Mouse (Mus musculus): ENCODE measurements around the gene Szt2. TPM values are rescaled to one million over a fixed set of nuclear protein-coding genes. Genes with fewer than 3 reads are reported as not detected.

Szt2 gene
- total RNA-seq, 2 experiments from 2014 or later, result 41.7 to 46.9 TPM

- DNase-seq (ENCODE audit: low spot score in 2 of 2), result peak; percentile 63 to 65
- peak within 1 kb of the TSS; percentile 64 for H3K4me3 ChIP-seq
- H3K27ac ChIP-seq, result peak within 1 kb of the TSS; percentile 90
- peak; percentile 69 for TF ChIP-seq CTCF (conservative IDR thresholded peaks at IDR 0.05)
Observed at GRCm38 (mm10) chr4:118427768-118428451, 18.8 kb upstream of the Szt2 start, which contains the start of gene Elovl1. Elovl1 (plus strand) TSS chr4:118428093.

GRCm38 (mm10) chr4:118427415-118427767, 18.3 kb upstream of the Szt2 start:
- no peak for DNase-seq (ENCODE audit: low spot score in 2 of 2)
- Histone ChIP-seq H3K4me3 (peak overlapping the region; percentile 64), H3K27ac (peak overlapping the region; percentile 90)
- TF ChIP-seq CTCF (conservative IDR thresholded peaks at IDR 0.05), result no peak

GRCm38 (mm10) chr4:118425374-118425773, 16.3 kb upstream of the Szt2 start:
- H3K4me3 ChIP-seq, result no peak overlapping the region
- TF ChIP-seq CTCF (conservative IDR thresholded peaks at IDR 0.05), result no peak
- H3K27ac ChIP-seq, result no peak overlapping the region
- DNase-seq (ENCODE audit: low spot score in 2 of 2), result no peak

- no peak for TF ChIP-seq CTCF (conservative IDR thresholded peaks at IDR 0.05)
- no peak overlapping the region for H3K4me3 ChIP-seq
- no peak overlapping the region for H3K27ac ChIP-seq
- DNase-seq (ENCODE audit: low spot score in 2 of 2), result no peak
Observed at GRCm38 (mm10) chr4:118424541-118425160, 15.6 kb upstream of the Szt2 start.

- DNase-seq (ENCODE audit: low spot score in 2 of 2), result no peak
- no peak overlapping the region for H3K4me3 ChIP-seq
- no peak overlapping the region for H3K27ac ChIP-seq
- no peak for TF ChIP-seq CTCF (conservative IDR thresholded peaks at IDR 0.05)
Observed at GRCm38 (mm10) chr4:118421384-118421783, 12.3 kb upstream of the Szt2 start.

GRCm38 (mm10) chr4:118417112-118417797, 8.2 kb upstream of the Szt2 start:
- no peak overlapping the region for H3K4me3 ChIP-seq
- no peak for DNase-seq (ENCODE audit: low spot score in 2 of 2)
- peak overlapping the region; percentile 72 for H3K27ac ChIP-seq
- no peak for TF ChIP-seq CTCF (conservative IDR thresholded peaks at IDR 0.05)

- Histone ChIP-seq H3K4me3 (no peak overlapping the region), H3K27ac (peak overlapping the region; percentile 72)
- no peak for TF ChIP-seq CTCF (conservative IDR thresholded peaks at IDR 0.05)
- no peak for DNase-seq (ENCODE audit: low spot score in 2 of 2)
Observed at GRCm38 (mm10) chr4:118416329-118416728, 7.3 kb upstream of the Szt2 start.

GRCm38 (mm10) chr4:118415779-118416178, 6.7 kb upstream of the Szt2 start:
- Histone ChIP-seq H3K27ac (peak overlapping the region; percentile 72), H3K4me3 (no peak overlapping the region)
- no peak for DNase-seq (ENCODE audit: low spot score in 2 of 2)
- TF ChIP-seq CTCF (conservative IDR thresholded peaks at IDR 0.05), result peak; percentile 58

GRCm38 (mm10) chr4:118413553-118413952, 4.5 kb upstream of the Szt2 start:
- H3K27ac ChIP-seq, result no peak overlapping the region
- DNase-seq (ENCODE audit: low spot score in 2 of 2), result no peak
- TF ChIP-seq CTCF (conservative IDR thresholded peaks at IDR 0.05), result no peak
- no peak overlapping the region for H3K4me3 ChIP-seq

- DNase-seq (ENCODE audit: low spot score in 2 of 2), result no peak
- no peak overlapping the region for H3K4me3 ChIP-seq
- no peak overlapping the region for H3K27ac ChIP-seq
- TF ChIP-seq CTCF (conservative IDR thresholded peaks at IDR 0.05), result no peak
Observed at GRCm38 (mm10) chr4:118410871-118411270, 1.8 kb upstream of the Szt2 start.

- no peak for TF ChIP-seq CTCF (conservative IDR thresholded peaks at IDR 0.05)
- Histone ChIP-seq H3K4me3 (no peak overlapping the region), H3K27ac (no peak overlapping the region)
- no peak for DNase-seq (ENCODE audit: low spot score in 2 of 2)
Observed at GRCm38 (mm10) chr4:118402701-118403100, 6.4 kb downstream of the Szt2 start.

- no peak overlapping the region for H3K4me3 ChIP-seq
- no peak for TF ChIP-seq CTCF (conservative IDR thresholded peaks at IDR 0.05)
- DNase-seq (ENCODE audit: low spot score in 2 of 2), result no peak
- H3K27ac ChIP-seq, result no peak overlapping the region
Observed at GRCm38 (mm10) chr4:118401918-118402317, 7.2 kb downstream of the Szt2 start.

GRCm38 (mm10) chr4:118401421-118401820, 7.7 kb downstream of the Szt2 start:
- no peak for DNase-seq (ENCODE audit: low spot score in 2 of 2)
- Histone ChIP-seq H3K27ac (no peak overlapping the region), H3K4me3 (no peak overlapping the region)
- no peak for TF ChIP-seq CTCF (conservative IDR thresholded peaks at IDR 0.05)

Data from layer of hippocampus, adult 2 months (tissue).